25 mouse cellular contexts compared by ENCODE assay signal in the genomic region with DNA sequence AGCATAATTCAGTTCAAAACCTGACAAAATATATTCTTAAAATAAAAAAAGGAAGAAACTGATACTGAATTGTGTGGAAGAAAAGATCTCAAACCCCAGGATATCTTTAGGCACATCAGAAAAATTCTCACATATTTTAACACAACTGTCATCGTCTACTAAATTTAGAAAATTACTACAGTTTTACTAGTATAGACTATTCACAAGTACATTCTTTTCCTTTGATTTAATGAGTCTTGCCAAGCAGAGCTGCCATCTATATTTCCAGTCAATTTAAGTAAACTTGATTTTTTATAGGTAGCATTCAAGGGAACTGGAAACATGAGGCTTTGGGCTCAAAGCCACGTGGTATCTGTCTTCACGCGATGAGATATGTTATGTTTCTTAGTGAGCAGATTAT. TPM values are rescaled to one million over a fixed set of nuclear protein-coding genes. Genes with fewer than 3 reads are reported as not detected.
"Had no signal": no experiment of that assay in that cellular context is flagged by ENCODE, and none has a peak within 500 bp of the region (broad histone marks: within the 10 kb centered on the region; RNA-seq: fewer than 3 reads in every experiment).

No protein-coding gene starts in this region.

- H3K4me2 ChIP-seq: limb, embryonic 13.5 days; liver, embryonic 12.5 days; liver, embryonic 15.5 days; lung, embryonic 15.5 days; midbrain, embryonic 13.5 days; neural tube, embryonic 13.5 days had no signal

- H3K9ac ChIP-seq: limb, embryonic 13.5 days; liver, embryonic 12.5 days; liver, embryonic 15.5 days; lung, embryonic 15.5 days; midbrain, embryonic 13.5 days; neural tube, embryonic 13.5 days had no signal

- DNase-seq: kidney, adult 2 months; kidney, postnatal 25 days; layer of hippocampus, adult 9-11 months; liver; lung, adult 18-20 months; lung, postnatal 10 days; lung, postnatal 36 days; retina, postnatal 1 day; right cerebral cortex, postnatal 25 days; thymus, postnatal 25 days had no signal

- H3K27ac ChIP-seq: kidney, postnatal 0 days; layer of hippocampus, adult 2 months; limb, embryonic 10.5 days; limb, embryonic 13.5 days; liver, embryonic 12.5 days; liver, embryonic 15.5 days; lung, embryonic 15.5 days; midbrain, embryonic 10.5 days; midbrain, embryonic 13.5 days; neural tube, embryonic 13.5 days had no signal

- H3K4me1 ChIP-seq: limb, embryonic 10.5 days; limb, embryonic 13.5 days; liver, embryonic 12.5 days; liver, embryonic 15.5 days; lung, embryonic 15.5 days; megakaryocyte, embryonic 14.5 days; midbrain, embryonic 10.5 days; midbrain, embryonic 13.5 days had no signal

- H3K4me3 ChIP-seq: layer of hippocampus, adult 2 months; limb, embryonic 10.5 days; limb, embryonic 13.5 days; liver, embryonic 12.5 days; liver, embryonic 15.5 days; lung, embryonic 15.5 days; megakaryocyte, embryonic 14.5 days; midbrain, embryonic 10.5 days; midbrain, embryonic 13.5 days; myocyte; neural tube, embryonic 13.5 days had no signal

- H3K36me3 ChIP-seq: limb, embryonic 10.5 days; liver, embryonic 12.5 days; liver, embryonic 15.5 days; lung, embryonic 15.5 days had no signal

- ATAC-seq: liver, embryonic 12.5 days; midbrain, embryonic 13.5 days; midbrain, embryonic 16.5 days had no signal

- H3K9me3 ChIP-seq: limb, embryonic 10.5 days; limb, embryonic 13.5 days; liver, embryonic 12.5 days; liver, embryonic 15.5 days; lung, embryonic 15.5 days; megakaryocyte, embryonic 14.5 days; midbrain, embryonic 10.5 days; midbrain, embryonic 13.5 days; neural tube, embryonic 13.5 days had no signal

- H3K27me3 ChIP-seq: limb, embryonic 13.5 days; liver, embryonic 12.5 days; liver, embryonic 15.5 days; lung, embryonic 15.5 days; megakaryocyte, embryonic 14.5 days; midbrain, embryonic 13.5 days; neural tube, embryonic 13.5 days had no signal

RNA-seq across cellular contexts. Expression of gene Armh4, which starts 16.6 kb away (rescaled TPM):
- total RNA-seq: monocyte, adult 5-6 weeks; neutrophil, adult 5-6 weeks had no signal
